Comparison of ENCODE assay signal across 8 mouse cellular contexts in the genomic region with DNA sequence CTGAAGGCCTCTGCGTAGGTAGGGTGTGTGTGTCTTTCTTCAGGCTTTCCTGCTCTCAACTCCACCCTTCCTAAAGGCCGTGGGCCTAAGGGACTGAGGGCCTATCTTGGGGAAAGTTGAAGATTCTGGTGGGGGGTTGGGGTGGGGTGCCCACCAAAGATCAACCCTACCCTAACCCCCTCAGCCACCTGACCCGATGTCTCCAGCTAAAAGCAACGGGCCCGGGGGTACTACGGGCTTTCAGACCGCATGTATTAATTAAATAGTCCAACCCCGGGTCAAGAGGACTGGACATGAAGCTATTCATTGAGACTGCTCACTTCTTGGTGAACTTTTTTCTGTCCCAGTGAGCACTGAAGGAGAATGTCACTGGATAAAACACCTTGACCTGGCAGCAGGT. TPM values are rescaled to one million over a fixed set of nuclear protein-coding genes. Genes with fewer than 3 reads are reported as not detected.
DNase-seq lines count a peak whose midpoint lies in the region; ATAC-seq and TF ChIP-seq lines count a peak whose summit lies in the region.

No protein-coding gene starts in this region.

- no peaks in the 10 kb centered on the region for H3K9me3 ChIP-seq in intestine, embryonic 15.5 days
- H3K9me3 ChIP-seq in midbrain, postnatal 0 days (ENCODE audit: low read length): no peaks in the 10 kb centered on the region

- H3K27ac ChIP-seq in left cerebral cortex, adult 2 months: peak overlapping the region; percentile 85
- H3K27ac ChIP-seq in embryonic fibroblast, embryonic 13.5 days (ENCODE audit: insufficient read depth, low read length): 0 out of 2 replicates have a peak overlapping the region, but pooled peaks have one; percentile 50
- H3K27ac ChIP-seq in intestine, embryonic 15.5 days: peak overlapping the region; percentile 76
- H3K27ac ChIP-seq in midbrain, postnatal 0 days (ENCODE audit: low read depth, low read length): peak overlapping the region; percentile 59; the same call in 1 of the 2 replicates

- 84% methylated on average over 8 of the region's 8 CpGs for WGBS in intestine, embryonic 15.5 days
- WGBS in midbrain, postnatal 0 days: 86% methylated on average over 8 of the region's 8 CpGs

- peak overlapping the region; percentile 81 for H3K4me3 ChIP-seq in left cerebral cortex, adult 2 months
- no peak overlapping the region for H3K4me3 ChIP-seq in embryonic fibroblast, embryonic 13.5 days (ENCODE audit: insufficient read depth, low read length)
- 0 out of 2 replicates have a peak overlapping the region, but pooled peaks have one; percentile 55 for H3K4me3 ChIP-seq in intestine, embryonic 15.5 days (replicated peaks)
- peak overlapping the region; percentile 55; the same call in 1 of the 2 replicates for H3K4me3 ChIP-seq in midbrain, postnatal 0 days (ENCODE audit: low read depth, low read length)

- H3K36me3 ChIP-seq in intestine, embryonic 15.5 days: no peaks in the 10 kb centered on the region
- no peaks in the 10 kb centered on the region for H3K36me3 ChIP-seq in midbrain, postnatal 0 days (ENCODE audit: insufficient read depth, low read length)

- H3K4me2 ChIP-seq in intestine, embryonic 15.5 days (replicated peaks): peak overlapping the region; percentile 55
- H3K4me2 ChIP-seq in midbrain, postnatal 0 days (ENCODE audit: low read depth, low read length, poor library complexity, severe bottlenecking): peak overlapping the region; percentile 98

- DNase-seq in left cerebral cortex, adult 2 months (ENCODE audit: extremely low spot score in 1 of 2, low spot score in 2 of 2): no peak
- DNase-seq in left cerebral cortex, postnatal 14 days (ENCODE audit: low spot score in 2 of 2): no peak
- no peak for DNase-seq in midbrain, postnatal 0 days (ENCODE audit: low spot score)
- DNase-seq in left cerebral cortex, postnatal 36 days (ENCODE audit: low spot score in 2 of 2): no peak
- DNase-seq in right cerebral cortex, postnatal 10 days (ENCODE audit: low spot score in 2 of 2): no peak
- DNase-seq in layer of hippocampus, adult 9-11 months: no peak

- H3K27me3 ChIP-seq in intestine, embryonic 15.5 days (replicated peaks): no peaks in the 10 kb centered on the region
- H3K27me3 ChIP-seq in midbrain, postnatal 0 days (ENCODE audit: insufficient read depth, low read length): no peaks in the 10 kb centered on the region

- no peak for ATAC-seq in intestine, embryonic 15.5 days
- no peak for ATAC-seq in midbrain, postnatal 0 days (ENCODE audit: low FRiP score)

- peaks cover 13% of the 10 kb centered on the region for H3K4me1 ChIP-seq in embryonic fibroblast, embryonic 13.5 days (ENCODE audit: control insufficient read depth, insufficient read depth, low read length)
- peaks cover 36% of the 10 kb centered on the region for H3K4me1 ChIP-seq in intestine, embryonic 15.5 days (replicated peaks)
- H3K4me1 ChIP-seq in midbrain, postnatal 0 days (ENCODE audit: insufficient read depth, low read length): peaks cover 9% of the 10 kb centered on the region

- intact Hi-C loops in left cerebral cortex, adult 2 months (cut with DNase I): no loop called here
- intact Hi-C loops in left cerebral cortex, postnatal 14 days (cut with DNase I): no loop called here
- intact Hi-C loops in left cerebral cortex, postnatal 36 days (cut with DNase I): no loop called here

- TF ChIP-seq CTCF in left cerebral cortex, adult 2 months (IDR thresholded peaks at IDR 0.05): no peak
- no peak for TF ChIP-seq CTCF in embryonic fibroblast, embryonic 13.5 days (IDR thresholded peaks at IDR 0.05; ENCODE audit: borderline replicate concordance, insufficient read depth, low read length)
- no peak for TF ChIP-seq CTCF in midbrain, postnatal 0 days (IDR thresholded peaks at IDR 0.05)

- peak overlapping the region; percentile 44 for H3K9ac ChIP-seq in intestine, embryonic 15.5 days
- no peak overlapping the region for H3K9ac ChIP-seq in midbrain, postnatal 0 days (replicated peaks; ENCODE audit: low read length, poor library complexity, severe bottlenecking)

- TF ChIP-seq POLR2A in embryonic fibroblast, embryonic 13.5 days (IDR thresholded peaks at IDR 0.05; ENCODE audit: low read depth, low read length): 0 out of 2 replicates have a peak, but pooled peaks have one; percentile 23

RNA-seq across cellular contexts. Expression of gene Fam229a, which starts 9.0 kb away (rescaled TPM):
- total RNA-seq in left cerebral cortex, adult 2 months (2021): under 1 TPM in 1 of 2 experiments, not detected in 1; 0.91 TPM
- total RNA-seq in left cerebral cortex, postnatal 14 days (2021): under 1 TPM in 1 of 2 experiments, not detected in 1; 0.87 TPM
- not detected in 2 replicates for polyA plus RNA-seq in embryonic fibroblast, embryonic 13.5 days (2011; ENCODE audit: insufficient read length, low read depth, missing spikeins)
- not detected in 2 replicates for polyA plus RNA-seq in intestine, embryonic 15.5 days (2015; fragmentation: Nextera tagmentation; extraction: Ambion mirVana)
- 2.2 TPM in 1 of 2 replicates, not detected in the other for total RNA-seq in midbrain, postnatal 0 days (2014; rRNA removed)
- 4.3 and 5.4 TPM in 2 replicates for polyA plus RNA-seq in midbrain, postnatal 0 days (2015; fragmentation: Nextera tagmentation; extraction: Ambion mirVana)
- not detected for total RNA-seq in left cerebral cortex, postnatal 36 days (2021)

RNA-seq across cellular contexts. Expression of gene Tssk3, which starts 9.2 kb away (rescaled TPM):
- total RNA-seq in left cerebral cortex, adult 2 months (2021): not detected
- under 1 TPM; 0.29 to 0.44 TPM for total RNA-seq in left cerebral cortex, postnatal 14 days (2021)
- not detected in 2 replicates for polyA plus RNA-seq in embryonic fibroblast, embryonic 13.5 days (2011; ENCODE audit: insufficient read length, low read depth, missing spikeins)
- not detected in 2 replicates for polyA plus RNA-seq in intestine, embryonic 15.5 days (2015; fragmentation: Nextera tagmentation; extraction: Ambion mirVana)
- total RNA-seq in midbrain, postnatal 0 days (2014; rRNA removed): 0.16 and 2.5 TPM in 2 replicates
- polyA plus RNA-seq in midbrain, postnatal 0 days (2015; fragmentation: Nextera tagmentation; extraction: Ambion mirVana): 1.7 and 1.8 TPM in 2 replicates
- under 1 TPM; 0.42 to 0.52 TPM for total RNA-seq in left cerebral cortex, postnatal 36 days (2021)

RNA-seq across cellular contexts. Expression of gene Marcksl1, which starts 13.4 kb away (rescaled TPM):
- 100 to 1,000 TPM in 1 of 2 experiments, 10 to 100 TPM in 1; 96.0 to 102 TPM for total RNA-seq in left cerebral cortex, adult 2 months (2021)
- 100 to 1,000 TPM; 538 to 599 TPM for total RNA-seq in left cerebral cortex, postnatal 14 days (2021)
- 131 and 157 TPM in 2 replicates for polyA plus RNA-seq in embryonic fibroblast, embryonic 13.5 days (2011; ENCODE audit: insufficient read length, low read depth, missing spikeins)
- 432 and 487 TPM in 2 replicates for polyA plus RNA-seq in intestine, embryonic 15.5 days (2015; fragmentation: Nextera tagmentation; extraction: Ambion mirVana)
- 1,529 and 1,586 TPM in 2 replicates for total RNA-seq in midbrain, postnatal 0 days (2014; rRNA removed)
- polyA plus RNA-seq in midbrain, postnatal 0 days (2015; fragmentation: Nextera tagmentation; extraction: Ambion mirVana): 1,678 and 1,776 TPM in 2 replicates
- total RNA-seq in left cerebral cortex, postnatal 36 days (2021): 100 to 1,000 TPM; 150 to 174 TPM

RNA-seq across cellular contexts. Expression of gene Bsdc1, which starts 38.6 kb away (rescaled TPM):
- total RNA-seq in left cerebral cortex, adult 2 months (2021): 10 to 100 TPM; 56.6 to 57.8 TPM
- 10 to 100 TPM; 48.2 to 52.0 TPM for total RNA-seq in left cerebral cortex, postnatal 14 days (2021)
- 23.9 and 35.3 TPM in 2 replicates for polyA plus RNA-seq in embryonic fibroblast, embryonic 13.5 days (2011; ENCODE audit: insufficient read length, low read depth, missing spikeins)
- polyA plus RNA-seq in intestine, embryonic 15.5 days (2015; fragmentation: Nextera tagmentation; extraction: Ambion mirVana): 22.1 and 24.9 TPM in 2 replicates
- 53.7 and 58.9 TPM in 2 replicates for total RNA-seq in midbrain, postnatal 0 days (2014; rRNA removed)
- 27.0 and 27.1 TPM in 2 replicates for polyA plus RNA-seq in midbrain, postnatal 0 days (2015; fragmentation: Nextera tagmentation; extraction: Ambion mirVana)
- 10 to 100 TPM; 56.3 to 62.4 TPM for total RNA-seq in left cerebral cortex, postnatal 36 days (2021)

RNA-seq across cellular contexts. Expression of gene Hdac1, which starts 42.5 kb away (rescaled TPM):
- total RNA-seq in left cerebral cortex, adult 2 months (2021): 10 to 100 TPM; 26.5 to 29.5 TPM
- 10 to 100 TPM; 27.2 to 30.2 TPM for total RNA-seq in left cerebral cortex, postnatal 14 days (2021)
- 150 and 156 TPM in 2 replicates for polyA plus RNA-seq in embryonic fibroblast, embryonic 13.5 days (2011; ENCODE audit: insufficient read length, low read depth, missing spikeins)
- 200 and 203 TPM in 2 replicates for polyA plus RNA-seq in intestine, embryonic 15.5 days (2015; fragmentation: Nextera tagmentation; extraction: Ambion mirVana)
- total RNA-seq in midbrain, postnatal 0 days (2014; rRNA removed): 28.3 and 31.2 TPM in 2 replicates
- 48.4 and 48.9 TPM in 2 replicates for polyA plus RNA-seq in midbrain, postnatal 0 days (2015; fragmentation: Nextera tagmentation; extraction: Ambion mirVana)
- total RNA-seq in left cerebral cortex, postnatal 36 days (2021): 10 to 100 TPM; 27.0 to 27.4 TPM
